Mouse (Mus musculus) hindbrain, embryonic 10.5 days (tissue): ENCODE data around the gene Spint4. TPM values are rescaled to one million over a fixed set of nuclear protein-coding genes. Genes with fewer than 3 reads are reported as not detected.
"Not testable (repeated sequence)": the region's sequence is repeated elsewhere in the genome, so short reads cannot be mapped to it uniquely, and the experiment has no call there.

Experiments
- DNase-seq: peaks from one replicate; pipeline ENCODE4 v3.0.0-alpha.2; 2017; ENCODE audit warnings: low spot score
- H3K27ac ChIP-seq: fragments of 300-500 bp; sonication (generic); 2 replicates; pipeline ENCODE4 v1.5.1; 2016; ENCODE audit warnings: mild to moderate bottlenecking, moderate library complexity
- H3K27me3 ChIP-seq: fragments of 300-500 bp; sonication (generic); 2 replicates; pipeline ENCODE4 v1.6.1; 2016; ENCODE audit warnings: mild to moderate bottlenecking; ENCODE audit not compliant: poor library complexity, insufficient read depth, severe bottlenecking
- H3K36me3 ChIP-seq: fragments of 300-500 bp; sonication (generic); 2 replicates; pipeline ENCODE4 v1.6.1; 2016; ENCODE audit warnings: mild to moderate bottlenecking, moderate library complexity
- H3K4me1 ChIP-seq: fragments of 300-500 bp; sonication (generic); replicated peaks from 2 replicates; pipeline ENCODE4 v1.6.1; 2016; ENCODE audit warnings: mild to moderate bottlenecking
- H3K4me3 ChIP-seq: fragments of 300-500 bp; sonication (generic); 2 replicates; pipeline ENCODE4 v1.5.1; 2016; ENCODE audit warnings: mild to moderate bottlenecking, moderate library complexity
- H3K9me3 ChIP-seq: fragments of 300-500 bp; sonication (generic); 2 replicates; pipeline ENCODE4 v1.6.1; 2016; ENCODE audit warnings: mild to moderate bottlenecking, moderate library complexity
- WGBS: fragments of 180-500 bp; shearing (Covaris S2); methylation state at CpG from one replicate; pipeline ENCODE4 v1.1.7; 2016; 5-methylcytosine and 5-hydroxymethylcytosine counted together
- polyA plus RNA-seq: library from polyadenylated mRNA; unstranded; fragments of >200 nt; fragmentation: Nextera tagmentation; extraction: Ambion mirVana; gene quantifications from 2 replicates; pipeline ENCODE4 v1.2.1, GENCODE M21; 2016

The Spint4 gene
- polyA plus RNA-seq, 1 experiment from 2014 or later: not detected

DNA sequence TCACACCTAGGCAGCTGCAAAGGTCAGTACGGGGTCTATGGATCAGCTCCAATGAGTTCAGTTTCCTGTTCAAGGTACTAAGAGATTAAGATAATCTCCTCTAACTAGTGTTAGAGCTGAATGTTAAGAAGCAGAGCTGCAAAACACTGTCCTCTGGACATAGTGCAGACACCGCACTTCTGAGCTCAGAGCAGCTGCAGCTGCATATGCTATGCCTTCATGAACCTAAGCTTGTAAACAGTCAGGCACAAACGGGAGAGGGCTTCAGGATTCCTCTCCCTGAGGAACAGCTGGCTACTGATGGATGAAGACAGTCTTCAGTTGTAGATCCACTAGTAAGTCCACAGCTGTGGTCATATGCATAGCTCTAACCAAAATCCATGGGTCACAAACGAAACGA, 2.7 kb downstream of the Spint4 start:
- H3K9me3 ChIP-seq: no peaks in the 10 kb centered on the region; the same call in 1 of the 2 replicates
- no peak for DNase-seq
- 90% methylated on average over 5 of the region's 5 CpGs for WGBS
- H3K27ac ChIP-seq: no peak overlapping the region
- no peaks in the 10 kb centered on the region for H3K36me3 ChIP-seq
- no peaks in the 10 kb centered on the region for H3K4me1 ChIP-seq
- H3K4me3 ChIP-seq: no peak overlapping the region
- no peaks in the 10 kb centered on the region for H3K27me3 ChIP-seq

DNA sequence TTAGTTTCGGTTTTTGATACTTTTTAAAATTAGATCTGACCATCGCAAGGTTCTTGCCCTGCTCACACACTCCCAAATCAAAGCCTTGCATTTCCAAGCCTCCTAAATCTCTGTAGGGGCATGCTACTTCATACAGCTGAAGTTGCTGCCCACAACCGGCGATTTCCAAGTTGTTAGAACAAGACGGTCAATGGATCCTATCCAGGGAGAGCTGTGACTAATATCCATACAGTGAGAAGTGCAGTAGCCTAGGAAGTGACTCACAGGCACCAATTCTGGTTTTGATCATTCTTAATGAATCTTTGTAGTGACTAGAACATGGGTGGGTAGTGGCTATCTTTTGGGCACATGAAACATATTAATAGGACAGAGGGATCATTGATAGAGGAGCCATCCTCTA, 3.5 kb downstream of the Spint4 start:
- H3K4me1 ChIP-seq: no peaks in the 10 kb centered on the region
- H3K36me3 ChIP-seq: no peaks in the 10 kb centered on the region
- DNase-seq: no peak
- H3K27ac ChIP-seq: no peak overlapping the region
- WGBS: 92% methylated on average over 5 of the region's 5 CpGs
- H3K9me3 ChIP-seq: no peaks in the 10 kb centered on the region; the same call in 1 of the 2 replicates
- H3K27me3 ChIP-seq: no peaks in the 10 kb centered on the region
- H3K4me3 ChIP-seq: no peak overlapping the region

DNA sequence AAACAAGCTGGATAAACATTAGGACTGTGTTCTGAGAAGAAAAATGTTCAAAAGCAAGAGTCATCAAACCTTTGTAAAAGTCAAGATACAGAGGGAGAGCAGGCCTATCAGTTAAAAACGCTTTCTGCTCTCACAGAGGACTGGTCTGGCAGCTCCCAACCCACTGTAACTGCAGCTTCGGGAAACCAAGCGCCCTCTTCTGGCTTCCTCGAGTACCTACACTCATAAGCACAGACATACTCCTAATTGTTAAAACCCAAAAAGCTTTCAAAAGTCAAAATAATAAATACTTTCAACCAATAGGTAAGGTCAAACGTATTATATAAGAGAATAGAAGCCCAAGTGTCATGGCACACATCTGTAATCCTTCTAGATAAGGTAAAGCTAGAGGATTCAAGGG, 5.9 kb downstream of the Spint4 start:
- WGBS: 83% methylated on average over 5 of the region's 5 CpGs
- Histone ChIP-seq H3K4me1 (no peaks in the 10 kb centered on the region), H3K27ac (no peak overlapping the region), H3K4me3 (no peak overlapping the region), H3K36me3 (no peaks in the 10 kb centered on the region), H3K27me3 (no peaks in the 10 kb centered on the region), H3K9me3 (no peaks in the 10 kb centered on the region; the same call in 1 of the 2 replicates)
- no peak for DNase-seq

DNA sequence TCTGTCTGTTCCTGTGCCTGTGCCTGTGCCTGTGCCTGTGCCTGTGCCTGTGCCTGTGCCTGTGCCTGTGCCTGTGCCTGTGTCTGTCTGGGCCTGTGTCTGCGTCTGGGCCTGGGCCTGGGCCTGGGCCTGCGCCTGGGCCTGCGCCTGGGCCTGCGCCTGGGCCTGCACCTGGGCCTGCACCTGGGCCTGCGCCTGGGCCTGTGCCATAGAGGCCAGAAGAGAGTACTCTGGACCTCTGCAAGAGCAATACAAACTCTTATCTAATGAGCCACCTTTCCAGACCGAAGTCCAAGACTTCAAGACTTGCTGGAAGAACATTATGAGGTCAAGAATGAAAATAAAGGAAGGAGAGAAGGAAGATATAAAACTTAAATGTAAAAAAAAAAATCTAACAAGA, 7.0 kb downstream of the Spint4 start:
- Histone ChIP-seq H3K9me3 (no peaks in the 10 kb centered on the region; the same call in 1 of the 2 replicates), H3K36me3 (no peaks in the 10 kb centered on the region), H3K27me3 (no peaks in the 10 kb centered on the region), H3K4me3 (no peak overlapping the region), H3K27ac (no peak overlapping the region), H3K4me1 (no peaks in the 10 kb centered on the region)
- 91% methylated on average over 6 of the region's 6 CpGs for WGBS
- DNase-seq: no peak

DNA sequence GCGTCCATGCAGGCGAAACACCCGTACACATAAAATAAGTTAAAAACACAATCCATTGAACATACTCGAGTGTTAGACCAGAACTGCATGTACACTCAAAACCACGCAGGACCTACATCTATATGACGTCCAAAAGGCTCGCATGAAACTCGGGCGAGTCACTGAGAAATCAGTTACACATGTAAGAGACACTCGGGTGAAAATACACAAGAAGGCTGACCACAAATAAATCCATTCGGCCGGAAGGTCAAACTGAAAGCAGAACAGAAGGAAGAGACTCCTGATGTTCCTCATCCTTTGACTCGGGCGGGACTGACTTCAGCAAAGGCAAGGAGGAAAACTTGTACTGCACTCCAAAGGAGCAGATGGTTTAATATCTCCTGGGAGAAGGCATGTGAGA, 7.7 kb downstream of the Spint4 start:
- Histone ChIP-seq H3K9me3 (no peaks in the 10 kb centered on the region; the same call in 1 of the 2 replicates), H3K27me3 (no peaks in the 10 kb centered on the region), H3K4me3 (no peak overlapping the region), H3K27ac (no peak overlapping the region), H3K36me3 (no peaks in the 10 kb centered on the region), H3K4me1 (no peaks in the 10 kb centered on the region)
- 91% methylated on average over 14 of the region's 14 CpGs for WGBS
- DNase-seq: no peak

DNA sequence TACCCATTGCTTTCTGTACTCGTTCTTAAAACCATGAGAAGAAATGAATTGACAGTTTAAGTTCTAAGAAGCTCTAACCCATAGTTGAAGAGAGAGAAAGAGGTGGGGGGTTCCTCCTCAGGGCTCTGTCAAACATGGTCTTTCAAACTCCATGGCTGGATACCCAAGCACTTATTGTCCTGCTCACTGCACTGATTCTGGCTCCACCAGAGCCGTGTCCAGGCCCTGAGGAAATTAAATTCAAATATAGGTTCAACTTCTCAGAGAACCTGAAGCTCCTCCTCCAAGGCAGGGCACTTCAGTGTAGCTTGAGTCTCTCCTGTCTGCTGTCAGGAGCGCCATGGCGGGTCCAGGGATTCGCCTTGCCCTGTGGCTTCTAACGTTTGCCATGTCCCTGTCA, 16.7 kb downstream of the Spint4 start, which contains the start of gene Spint5:
Gene Spint5, plus strand, starts transcription at position 301 of the 400 bp plus-strand sequence.
- no peak for DNase-seq
- 84% methylated on average over 6 of the region's 6 CpGs for WGBS

DNA sequence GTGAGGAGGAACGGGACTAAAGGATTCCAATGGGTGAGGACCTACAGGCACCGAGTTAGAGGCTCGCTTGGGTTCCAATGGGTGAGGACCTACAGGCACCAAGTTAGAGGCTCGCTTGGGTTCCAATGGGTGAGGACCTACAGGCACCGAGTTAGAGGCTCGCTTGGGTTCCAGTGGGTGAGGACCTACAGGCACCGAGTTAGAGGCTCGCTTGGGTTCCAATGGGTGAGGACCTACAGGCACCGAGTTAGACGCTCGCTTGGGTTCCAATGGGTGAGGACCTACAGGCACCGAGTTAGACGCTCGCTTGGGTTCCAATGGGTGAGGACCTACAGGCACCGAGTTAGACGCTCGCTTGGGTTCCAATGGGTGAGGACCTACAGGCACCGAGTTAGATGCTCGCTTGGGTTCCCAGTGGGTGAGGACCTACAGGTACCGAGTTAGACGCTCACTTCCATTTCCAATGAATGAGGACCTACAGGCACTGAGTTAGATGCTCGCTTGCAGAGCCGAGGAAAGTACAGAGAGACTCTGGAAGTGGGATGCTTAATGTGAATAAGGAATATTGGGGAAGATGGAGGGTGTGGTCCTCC, 18.0 kb downstream of the Spint4 start:
- not testable (repeated sequence) for H3K36me3 ChIP-seq, H3K4me3 ChIP-seq, H3K27ac ChIP-seq, H3K9me3 ChIP-seq, H3K27me3 ChIP-seq, H3K4me1 ChIP-seq, DNase-seq
- 90% methylated on average over 23 of the region's 23 CpGs for WGBS

More for the DNA sequence above, 16.7 kb downstream of the Spint4 start, which contains the start of gene Spint5:
- no peak within 1 kb of the TSS for H3K4me3 ChIP-seq
- no peak within 1 kb of the TSS for H3K27ac ChIP-seq
- H3K27me3 ChIP-seq: no peaks in the 10 kb centered on the region
- no peaks in the 10 kb centered on the region for H3K9me3 ChIP-seq
- no peaks in the 10 kb centered on the region for H3K4me1 ChIP-seq
- H3K36me3 ChIP-seq: no peaks in the 10 kb centered on the region

DNA sequence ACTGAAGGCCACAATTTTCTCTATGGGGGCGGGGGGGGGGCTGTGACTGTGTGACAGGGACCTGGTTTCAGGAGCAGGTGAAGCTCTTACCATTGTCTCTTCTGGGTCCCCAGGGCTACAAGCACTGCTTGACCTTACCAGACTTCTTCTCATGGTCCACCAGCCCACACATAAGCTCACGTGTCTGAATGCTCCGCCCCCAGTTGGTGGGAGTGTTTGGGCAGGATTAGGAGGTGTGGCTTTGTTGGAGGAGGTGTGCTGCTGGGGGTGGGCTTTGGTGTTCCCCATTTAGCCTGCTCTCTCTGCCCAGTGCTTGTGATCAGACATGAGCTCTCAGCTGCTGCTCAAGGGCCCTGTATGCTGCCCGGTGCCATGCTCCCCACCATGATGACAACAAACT, 25.0 kb downstream of the Spint4 start:
- no peaks in the 10 kb centered on the region for H3K4me1 ChIP-seq
- H3K27me3 ChIP-seq: 0 out of 2 replicates have a peak, but pooled peaks cover 3% of the 10 kb centered on the region
- H3K9me3 ChIP-seq: no peaks in the 10 kb centered on the region
- 66% methylated on average over 4 of the region's 4 CpGs for WGBS
- DNase-seq: no peak
- no peaks in the 10 kb centered on the region for H3K36me3 ChIP-seq
- no peak overlapping the region for H3K27ac ChIP-seq
- no peak overlapping the region for H3K4me3 ChIP-seq

DNA sequence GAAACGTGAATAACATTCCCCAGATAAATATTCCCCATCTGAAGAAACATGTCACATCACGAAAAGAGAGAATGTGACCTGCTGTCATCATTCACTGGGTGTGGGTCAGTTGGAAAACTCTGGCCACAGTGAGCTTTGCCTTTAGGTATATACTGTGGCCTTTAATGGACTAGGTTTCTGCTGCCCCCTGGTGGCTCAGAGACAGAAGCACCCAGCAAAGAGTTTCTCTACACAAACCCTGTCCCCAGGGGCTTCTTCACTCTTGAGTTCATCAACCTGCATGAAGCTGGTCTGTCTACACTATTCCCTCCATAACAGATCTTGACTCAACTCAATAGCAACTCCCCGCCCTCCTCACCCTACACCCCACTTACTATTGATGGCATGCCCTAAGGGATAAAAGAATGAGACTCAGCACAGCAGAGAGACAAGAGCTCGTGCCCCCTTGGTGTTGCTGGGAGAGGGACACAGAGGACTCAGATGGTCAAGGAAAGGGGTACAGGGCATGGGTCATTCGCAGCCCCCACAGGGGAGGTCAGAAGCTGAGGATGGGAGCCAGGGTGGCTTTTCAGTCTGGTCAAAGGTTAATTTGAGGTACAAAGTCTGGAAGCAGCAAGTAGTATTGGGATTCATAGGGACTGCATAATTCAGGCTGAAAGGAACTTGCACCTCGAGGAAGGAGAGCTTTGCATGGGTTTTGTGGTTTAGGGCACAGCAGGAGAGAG, 27.8 kb downstream of the Spint4 start:
- Histone ChIP-seq H3K27ac (no peak overlapping the region), H3K4me1 (no peaks in the 10 kb centered on the region), H3K4me3 (no peak overlapping the region), H3K9me3 (no peaks in the 10 kb centered on the region), H3K27me3 (0 out of 2 replicates have a peak, but pooled peaks cover 3% of the 10 kb centered on the region), H3K36me3 (no peaks in the 10 kb centered on the region)
- DNase-seq: peak; percentile 63
- 27% methylated on average over 6 of the region's 6 CpGs for WGBS

DNA sequence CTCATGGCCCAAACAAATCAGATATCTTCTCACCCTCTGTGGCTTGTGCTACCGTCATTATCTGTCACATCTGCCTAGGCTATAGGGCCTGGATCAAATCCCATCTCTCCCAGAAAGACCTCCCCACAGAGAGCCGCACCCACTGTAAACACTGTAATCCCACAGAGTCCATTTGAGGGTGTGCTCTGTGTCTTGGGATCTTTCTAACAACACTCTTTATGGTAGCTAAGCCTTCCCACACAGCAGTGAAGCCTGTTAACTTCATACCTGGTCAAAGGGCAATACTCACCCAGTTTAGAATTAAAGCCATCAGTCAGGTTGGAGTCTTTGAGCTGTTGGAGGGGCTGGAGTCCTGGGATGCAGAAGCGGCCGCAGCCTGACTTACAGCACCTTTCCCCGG, 33.4 kb downstream of the Spint4 start:
- no peaks in the 10 kb centered on the region for H3K36me3 ChIP-seq
- H3K27me3 ChIP-seq: 0 out of 2 replicates have a peak, but pooled peaks cover 3% of the 10 kb centered on the region
- H3K27ac ChIP-seq: no peak overlapping the region
- WGBS: 84% methylated on average over 5 of the region's 5 CpGs
- 0 out of 2 replicates have a peak, but pooled peaks cover 4% of the 10 kb centered on the region for H3K4me1 ChIP-seq
- DNase-seq: no peak
- H3K9me3 ChIP-seq: no peaks in the 10 kb centered on the region
- no peak overlapping the region for H3K4me3 ChIP-seq

DNA sequence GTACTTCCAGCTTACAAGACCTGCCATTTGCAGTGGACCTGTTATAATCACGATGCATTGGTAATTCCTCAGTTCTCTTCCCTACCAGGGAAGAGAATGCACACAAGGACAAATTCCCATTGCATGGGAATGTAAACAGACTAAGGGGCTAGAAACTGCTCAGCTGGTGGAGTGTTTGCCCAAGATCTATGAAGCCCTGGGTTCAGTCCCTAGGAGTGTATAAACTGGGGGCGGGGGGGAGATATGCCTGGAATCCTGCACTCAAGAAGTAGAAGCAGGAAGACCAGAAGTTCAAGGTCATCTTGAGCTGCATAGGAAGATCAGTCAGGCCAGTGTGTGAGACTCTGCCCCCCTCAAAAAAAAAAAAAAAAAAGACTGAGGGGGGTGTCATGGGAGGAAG, 35.0 kb downstream of the Spint4 start:
- Histone ChIP-seq H3K9me3 (no peaks in the 10 kb centered on the region), H3K4me1 (0 out of 2 replicates have a peak, but pooled peaks cover 4% of the 10 kb centered on the region), H3K36me3 (no peaks in the 10 kb centered on the region), H3K4me3 (no peak overlapping the region), H3K27ac (no peak overlapping the region), H3K27me3 (no peaks in the 10 kb centered on the region)
- WGBS: 94% methylated on average over 2 of the region's 2 CpGs
- DNase-seq: no peak

DNA sequence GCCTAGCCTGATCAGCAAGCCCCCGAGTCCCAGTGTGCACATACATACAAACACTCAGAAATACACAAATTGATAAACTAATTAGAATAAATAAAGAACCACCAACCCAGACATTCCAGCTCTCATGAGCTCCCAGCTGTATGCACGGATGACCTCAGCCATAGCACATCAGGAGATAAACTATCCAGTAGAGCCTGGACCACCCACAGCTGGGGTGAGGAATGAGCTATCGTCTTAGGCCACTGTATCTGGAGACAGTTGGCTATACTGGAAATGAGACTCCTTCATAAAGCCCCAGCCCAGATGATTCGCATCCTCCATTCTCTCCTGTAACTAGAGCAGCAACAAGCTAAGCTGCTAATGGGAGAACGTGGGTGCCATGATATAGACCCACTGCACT, 36.5 kb downstream of the Spint4 start:
- 87% methylated on average over 5 of the region's 5 CpGs for whole genome bisulfite sequencing
- Histone ChIP-seq H3K27me3 (no peaks in the 10 kb centered on the region), H3K4me3 (no peak overlapping the region), H3K4me1 (0 out of 2 replicates have a peak, but pooled peaks cover 4% of the 10 kb centered on the region), H3K9me3 (no peaks in the 10 kb centered on the region), H3K27ac (no peak overlapping the region), H3K36me3 (no peaks in the 10 kb centered on the region)
- DNase-seq: no peak

DNA sequence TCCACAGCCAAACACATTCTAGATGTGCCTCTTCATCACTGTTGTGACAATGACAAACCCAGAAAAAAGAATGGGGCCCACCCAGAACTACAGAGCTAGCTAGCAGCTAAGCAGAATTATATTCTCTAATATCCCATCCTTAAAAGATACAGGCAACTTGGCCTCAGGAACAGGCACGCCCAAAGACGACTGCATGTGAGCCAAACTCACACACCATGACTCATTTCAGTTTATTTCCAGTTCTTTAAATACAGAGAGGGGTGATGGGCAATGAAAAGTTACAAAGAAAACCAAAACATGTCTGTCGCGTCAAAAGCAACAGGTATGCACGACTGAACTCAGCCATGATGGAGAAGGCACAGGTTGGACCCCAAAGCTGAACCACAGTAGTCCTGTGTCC, 37.1 kb downstream of the Spint4 start:
- no peaks in the 10 kb centered on the region for H3K9me3 ChIP-seq
- H3K27ac ChIP-seq: no peak overlapping the region
- H3K4me3 ChIP-seq: no peak overlapping the region
- 90% methylated on average over 5 of the region's 5 CpGs for WGBS
- no peak for DNase-seq
- H3K4me1 ChIP-seq: 0 out of 2 replicates have a peak, but pooled peaks cover 4% of the 10 kb centered on the region
- no peaks in the 10 kb centered on the region for H3K36me3 ChIP-seq
- no peaks in the 10 kb centered on the region for H3K27me3 ChIP-seq
